Mouse (Mus musculus) thymus, adult 2 months (tissue): ENCODE results near the gene Atrn.

Experiments used
- CTCF ChIP-seq: fragments of 200-500 bp; IDR thresholded peaks from 2 replicates; pipeline ENCODE4 v1.5.1; 2012; ENCODE audit warnings: mild to moderate bottlenecking, control low read depth, low read length, moderate library complexity, borderline replicate concordance; ENCODE audit not compliant: control insufficient read depth, poor library complexity, insufficient read depth; ENCODE audit errors: extremely low read depth
- POLR2A ChIP-seq: fragments of 200-500 bp; IDR thresholded peaks from 2 replicates; pipeline ENCODE4 v1.6.1; 2012; ENCODE audit warnings: mild to moderate bottlenecking, low read length, control low read depth, moderate library complexity; ENCODE audit not compliant: control insufficient read depth, poor library complexity, insufficient read depth; ENCODE audit errors: extremely low read depth

DNA sequence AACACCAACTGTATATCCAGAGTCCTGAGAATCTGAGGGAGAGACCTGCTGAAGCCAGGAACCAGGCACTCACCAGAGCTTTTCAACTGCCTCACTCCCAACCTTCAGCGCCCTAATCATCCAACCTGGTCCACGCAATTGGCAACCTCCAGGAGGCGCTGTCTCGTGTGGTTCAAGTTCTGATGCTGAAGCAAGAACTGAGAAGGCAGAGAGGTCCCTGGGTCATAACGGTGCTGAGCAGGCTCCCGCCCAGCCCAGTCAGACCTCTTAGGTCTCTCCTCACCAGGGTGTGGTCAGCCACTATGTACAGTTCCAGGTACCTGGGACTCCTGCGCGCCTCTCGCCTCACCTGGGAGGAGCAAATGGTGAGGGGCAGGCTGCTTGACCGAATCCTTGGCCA lies 149.3 kb downstream of the Atrn start:
- TF ChIP-seq CTCF (no peak), POLR2A (no peak)
